Mouse (Mus musculus) forelimb bud, embryonic 11.5 days (tissue): ENCODE measurements around the gene Prkn.
"Not testable (repeated sequence)": the region's sequence is repeated elsewhere in the genome, so short reads cannot be mapped to it uniquely, and the experiment has no call there.

Source experiments
- DNase-seq: peaks from one replicate; pipeline ENCODE4 v3.0.0-alpha.2; 2012; ENCODE audit warnings: low read depth, low spot score

Gene Prkn

GRCm38 (mm10) chr17:11975062-11975607 lies 1135.0 kb downstream of the Prkn start:
- peak; percentile 46 for DNase-seq

- no peak for DNase-seq
These were observed 1138.2 kb downstream of the Prkn start for GRCm38 (mm10) chr17:11978260-11978821.

GRCm38 (mm10) chr17:11981666-11982065 lies 1141.5 kb downstream of the Prkn start:
- DNase-seq = no peak

- no peak for DNase-seq
These were observed 1148.1 kb downstream of the Prkn start for GRCm38 (mm10) chr17:11988110-11988837.

- DNase-seq = no peak
These were observed 1149.1 kb downstream of the Prkn start for GRCm38 (mm10) chr17:11989296-11989695.

- DNase-seq = peak; percentile 59
These were observed 1150.4 kb downstream of the Prkn start for GRCm38 (mm10) chr17:11990386-11991087.

GRCm38 (mm10) chr17:11993249-11993648 lies 1153.1 kb downstream of the Prkn start:
- DNase-seq = peak; percentile 53

- DNase-seq = no peak
These were observed 1154.1 kb downstream of the Prkn start for GRCm38 (mm10) chr17:11994252-11994651.

GRCm38 (mm10) chr17:11994754-11995153 lies 1154.6 kb downstream of the Prkn start:
- DNase-seq = not testable (repeated sequence)

- DNase-seq = no peak
These were observed 1155.3 kb downstream of the Prkn start for GRCm38 (mm10) chr17:11995522-11995921.

- no peak for DNase-seq
These were observed 1156.1 kb downstream of the Prkn start for GRCm38 (mm10) chr17:11996311-11996710.

GRCm38 (mm10) chr17:12000285-12000684 lies 1160.1 kb downstream of the Prkn start:
- DNase-seq = no peak

- no peak for DNase-seq
These were observed 1181.1 kb downstream of the Prkn start for GRCm38 (mm10) chr17:12021326-12021725.

- no peak for DNase-seq
These were observed 1189.2 kb downstream of the Prkn start for GRCm38 (mm10) chr17:12029362-12029761.

- DNase-seq = peak; percentile 73
These were observed 1189.8 kb downstream of the Prkn start for GRCm38 (mm10) chr17:12029921-12030461.

- DNase-seq = no peak
These were observed 1190.5 kb downstream of the Prkn start for GRCm38 (mm10) chr17:12030556-12031160.

GRCm38 (mm10) chr17:12031203-12031942 lies 1191.2 kb downstream of the Prkn start:
- DNase-seq = peak; percentile 42

- no peak for DNase-seq
These were observed 1192.0 kb downstream of the Prkn start for GRCm38 (mm10) chr17:12032014-12032791.

GRCm38 (mm10) chr17:12035386-12035785 lies 1195.2 kb downstream of the Prkn start:
- no peak for DNase-seq

GRCm38 (mm10) chr17:12036205-12036604 lies 1196.0 kb downstream of the Prkn start:
- peak; percentile 65 for DNase-seq
